Mouse (Mus musculus): ENCODE data around the gene Soat1.
"Not testable (repeated sequence)": the region's sequence is repeated elsewhere in the genome, so short reads cannot be mapped to it uniquely, and the experiment has no call there.

Soat1 gene

GRCm38 (mm10) chr1:156424054-156424453 is 50.1 kb downstream of the Soat1 start:
- DNase-seq (ENCODE audit: low spot score in 2 of 2): no peak

DNA sequence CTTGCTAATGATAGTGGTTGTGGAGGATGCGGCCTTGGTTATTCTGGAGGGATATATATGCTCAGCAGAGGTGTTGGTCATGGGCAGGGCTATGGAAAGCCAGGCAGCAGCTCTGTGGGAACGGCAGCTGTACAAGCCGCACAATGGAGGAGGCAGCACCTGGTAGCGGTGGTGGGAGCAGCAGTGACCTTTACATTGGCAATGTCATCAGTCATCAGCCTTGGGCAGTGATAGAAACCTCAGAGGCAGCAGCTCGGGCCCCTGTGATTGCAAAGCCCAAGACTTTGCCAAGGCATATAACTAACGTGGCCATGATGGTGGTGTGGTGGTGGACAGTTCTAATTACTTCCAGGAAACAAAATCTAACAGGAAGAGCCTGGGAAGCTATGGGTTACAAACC is 50.6 kb downstream of the Soat1 start:
- no peak for DNase-seq (ENCODE audit: low spot score in 2 of 2)

- DNase-seq (ENCODE audit: low spot score in 2 of 2): no peak
These were observed 51.3 kb downstream of the Soat1 start for GRCm38 (mm10) chr1:156422856-156423255.

DNA sequence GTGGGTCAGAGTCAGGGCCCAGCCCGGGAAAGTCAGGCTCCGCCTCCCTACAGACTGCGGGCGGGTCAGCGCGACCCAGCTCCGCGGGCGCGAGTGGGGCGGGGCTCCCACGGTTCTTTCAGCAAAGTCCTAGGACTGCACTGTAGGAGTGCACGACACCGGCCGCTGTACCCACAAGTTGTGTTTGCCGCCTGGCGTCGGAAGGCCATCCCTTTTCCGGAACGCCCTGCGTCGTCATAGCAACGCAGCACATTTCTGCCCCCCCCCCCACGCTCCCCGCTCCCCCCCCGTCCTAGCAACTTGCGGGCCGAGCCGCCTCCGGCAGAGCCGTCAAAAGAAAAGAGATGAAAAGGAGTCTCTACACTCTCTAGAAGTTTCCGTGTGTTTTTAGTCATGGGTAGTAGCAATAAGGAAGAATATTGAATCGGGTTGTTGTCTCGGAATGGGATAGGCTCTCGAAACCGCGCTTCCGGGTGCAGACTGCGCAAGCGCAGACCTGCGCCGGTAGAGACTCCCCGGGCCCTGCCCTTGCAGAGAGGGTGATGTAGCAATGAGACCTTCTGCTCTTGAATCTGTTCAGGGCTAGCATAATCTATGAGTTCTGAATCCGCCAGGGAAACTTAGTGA is 53.3 kb downstream of the Soat1 start, which contains the start of gene Axdnd1:
Gene Axdnd1, minus strand, starts transcription at position 489 of the 627 bp plus-strand sequence.
- DNase-seq (ENCODE audit: low spot score in 2 of 2): peak; percentile 66 to 74

- DNase-seq (ENCODE audit: low spot score in 2 of 2): no peak
These were observed 56.0 kb downstream of the Soat1 start for GRCm38 (mm10) chr1:156418170-156418569.

DNA sequence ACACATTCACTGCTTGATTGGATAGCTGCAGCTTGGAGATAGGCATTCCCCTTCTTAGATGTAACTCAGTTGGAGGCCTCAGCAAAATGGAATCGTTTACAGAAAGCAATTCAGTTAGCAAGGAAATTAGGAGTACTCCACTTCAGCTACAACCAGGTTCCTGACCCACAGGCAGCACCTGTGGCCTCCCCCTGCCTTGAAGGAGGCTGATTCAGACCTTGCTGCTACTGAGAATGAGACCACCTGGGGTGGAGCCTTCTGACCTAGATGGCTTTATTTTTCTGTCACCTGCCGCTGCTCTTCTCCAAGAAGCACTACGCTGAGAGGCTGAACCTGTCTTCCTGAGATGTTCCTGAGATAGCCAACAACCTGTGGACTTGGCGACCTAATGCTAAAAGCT is 65.6 kb downstream of the Soat1 start:
- DNase-seq (ENCODE audit: low spot score in 2 of 2): no peak

DNA sequence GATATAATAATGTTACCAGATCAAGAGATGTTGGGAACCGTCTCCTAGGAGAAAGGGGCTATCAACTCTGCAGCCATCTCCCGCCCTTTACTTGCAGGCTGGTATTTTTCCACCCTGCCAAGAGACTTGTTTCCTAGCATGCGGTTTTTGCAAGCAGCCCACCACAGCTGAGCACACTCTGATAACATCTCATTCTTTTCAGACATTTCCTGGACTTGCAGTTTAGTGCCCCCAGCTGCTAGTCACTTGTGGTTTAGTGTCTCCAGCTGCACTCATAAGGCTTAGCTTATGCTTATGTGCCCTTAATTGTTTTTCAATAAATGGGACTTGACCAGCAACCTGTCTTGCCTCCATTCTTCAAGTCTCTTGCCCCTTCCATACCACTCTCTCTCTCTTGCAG is 66.1 kb downstream of the Soat1 start:
- no peak for DNase-seq (ENCODE audit: low spot score in 2 of 2)

DNA sequence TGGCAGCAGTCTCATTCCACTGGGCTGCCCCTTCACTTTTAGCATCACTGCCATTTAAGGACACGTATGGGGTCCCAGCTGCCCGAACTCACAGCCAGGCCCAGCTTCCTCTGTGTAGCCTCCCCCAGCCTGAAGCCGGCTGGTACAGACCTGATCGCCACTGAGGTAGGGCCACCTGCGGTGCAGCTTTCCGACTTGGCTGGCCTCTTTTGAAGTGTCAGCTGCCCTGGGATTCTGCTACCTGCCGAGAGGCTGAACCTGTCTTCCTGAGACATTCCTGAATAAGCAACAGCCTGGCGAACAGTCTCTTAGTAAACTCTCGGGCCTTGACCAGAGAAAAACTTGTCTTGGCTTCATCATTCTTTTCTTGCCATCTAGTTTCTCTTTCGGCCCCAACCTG is 70.9 kb downstream of the Soat1 start:
- no peak for DNase-seq (ENCODE audit: low spot score in 2 of 2)

- no peak for DNase-seq (ENCODE audit: low spot score in 2 of 2)
These were observed 71.6 kb downstream of the Soat1 start for GRCm38 (mm10) chr1:156402491-156402890.

GRCm38 (mm10) chr1:156400159-156400558 is 74.0 kb downstream of the Soat1 start:
- DNase-seq (ENCODE audit: low spot score in 2 of 2): not testable (repeated sequence)

DNA sequence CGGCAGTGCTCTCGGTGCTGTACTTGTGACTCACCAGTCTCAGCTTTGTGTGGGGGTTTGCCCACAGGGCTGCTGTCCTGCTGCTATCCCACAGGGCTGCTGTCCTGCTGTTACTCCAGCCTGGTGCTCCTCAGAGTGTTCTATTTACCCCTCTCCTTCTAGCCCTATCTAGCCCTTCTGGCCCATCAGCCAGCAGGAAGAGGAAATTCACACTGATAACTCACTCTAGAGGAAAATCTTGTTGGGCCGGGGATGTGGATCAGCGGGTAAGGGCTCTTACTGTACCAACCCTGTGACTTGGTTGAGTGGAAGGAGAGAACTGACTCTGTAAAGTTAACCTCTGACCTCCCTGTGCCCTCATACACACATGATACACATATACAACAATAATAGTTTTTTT is 81.0 kb downstream of the Soat1 start:
- no peak for DNase-seq (ENCODE audit: low spot score in 2 of 2)

DNA sequence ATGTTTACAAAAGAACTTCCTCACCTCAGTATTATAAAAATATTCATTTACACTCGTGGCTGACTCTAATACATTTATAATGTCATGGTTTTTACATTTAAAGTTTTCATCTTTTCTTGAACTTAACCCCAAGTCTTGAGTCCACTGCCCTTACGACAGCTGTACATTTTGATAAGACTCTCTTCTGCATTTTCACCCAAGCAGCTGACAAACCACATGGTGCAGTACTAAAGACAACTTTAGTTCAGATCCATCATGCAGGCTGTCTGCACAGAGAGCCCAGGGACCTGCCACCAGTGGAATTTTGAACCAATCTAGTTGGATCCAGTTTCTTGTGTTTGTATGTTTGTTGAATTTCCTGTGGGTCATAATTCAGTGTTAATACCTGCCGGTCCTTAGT is 87.3 kb downstream of the Soat1 start:
- DNase-seq (ENCODE audit: low spot score in 2 of 2): no peak

GRCm38 (mm10) chr1:156386232-156386631 is 87.9 kb downstream of the Soat1 start:
- no peak for DNase-seq (ENCODE audit: low spot score in 2 of 2)

GRCm38 (mm10) chr1:156381217-156381616 is 92.9 kb downstream of the Soat1 start:
- no peak for DNase-seq (ENCODE audit: low spot score in 2 of 2)

Data from cerebellum, postnatal 4 days (tissue).